Mouse (Mus musculus) telencephalon, adult 2 months (tissue): ENCODE measurements around the gene Proser2.
"Not testable (repeated sequence)": the region's sequence is repeated elsewhere in the genome, so short reads cannot be mapped to it uniquely, and the experiment has no call there.

Experiments
- DNase-seq: peaks from one replicate; pipeline ENCODE4 v3.0.0-alpha.2; 2011; ENCODE audit warnings: low read depth, low spot score

Gene Proser2

DNA sequence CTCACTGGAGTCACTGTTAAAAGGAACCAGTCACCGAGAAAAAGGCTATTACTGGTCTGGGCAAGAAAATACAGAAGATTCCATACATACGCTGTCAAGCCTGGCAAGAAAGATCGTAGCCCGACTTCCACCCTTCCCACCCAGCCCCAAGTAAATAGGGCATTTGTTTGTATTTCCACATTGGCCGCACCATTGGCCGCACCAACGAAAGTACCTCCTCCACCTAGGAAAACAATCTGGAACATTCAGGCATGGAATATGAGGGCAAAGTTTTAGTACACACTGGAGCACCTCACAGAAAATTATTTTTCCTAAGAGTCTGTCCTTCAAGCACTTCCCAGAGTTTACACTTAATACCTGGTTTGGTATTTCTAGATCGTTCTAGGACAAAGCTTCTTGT lies 1.1 kb downstream of the Proser2 start:
- DNase-seq = no peak

DNA sequence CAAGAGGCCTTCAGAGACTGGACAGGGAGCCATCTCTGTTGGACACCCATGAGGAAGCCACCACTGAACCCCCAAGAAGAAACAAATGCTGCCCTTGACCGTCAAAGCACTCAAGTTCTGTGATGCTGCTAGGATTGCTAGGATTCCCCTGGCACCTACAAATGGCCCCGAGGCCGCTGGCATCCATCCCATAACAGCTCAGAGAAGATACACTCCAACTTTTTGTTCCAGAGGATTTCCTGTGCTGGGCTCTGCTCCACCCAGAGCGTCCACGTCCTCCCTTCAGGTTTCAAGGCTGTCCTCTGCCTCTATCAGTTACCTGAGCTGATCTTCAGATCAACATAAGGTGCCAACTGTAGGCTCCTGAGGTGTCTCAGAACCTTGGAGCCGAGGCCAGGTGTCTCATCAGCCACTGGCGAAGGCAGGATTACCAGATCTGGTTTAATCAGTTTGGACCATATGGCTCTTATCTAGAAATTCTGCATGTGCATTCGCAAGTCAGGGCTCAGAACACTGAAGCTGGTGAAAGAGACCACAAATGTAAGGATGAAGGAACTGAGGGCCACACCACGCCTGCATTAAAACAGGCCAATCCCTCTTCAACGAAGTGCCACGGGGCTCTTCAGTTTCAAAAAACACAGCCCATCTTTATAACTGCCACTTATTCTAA lies 1.7 kb downstream of the Proser2 start:
- DNase-seq = no peak

DNA sequence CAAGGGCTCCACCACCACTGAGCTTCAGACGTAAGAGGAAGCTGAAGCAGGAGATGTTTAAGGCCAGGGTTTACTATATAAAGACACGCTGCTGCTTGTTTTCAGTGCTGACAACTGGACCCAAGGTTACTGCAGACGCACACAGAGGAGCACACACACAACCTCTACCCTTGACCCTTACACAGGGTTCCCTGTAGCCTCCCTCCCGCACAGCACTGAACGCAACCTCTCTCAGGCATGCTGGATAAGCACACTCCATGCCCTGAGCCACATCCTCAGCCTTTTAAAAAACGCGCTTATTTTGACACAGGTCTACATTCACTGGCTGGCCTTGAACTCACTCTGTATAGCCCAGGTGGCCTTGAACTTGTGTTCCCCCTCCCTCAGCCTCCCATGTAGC lies 7.0 kb downstream of the Proser2 start:
- no peak for DNase-seq

DNA sequence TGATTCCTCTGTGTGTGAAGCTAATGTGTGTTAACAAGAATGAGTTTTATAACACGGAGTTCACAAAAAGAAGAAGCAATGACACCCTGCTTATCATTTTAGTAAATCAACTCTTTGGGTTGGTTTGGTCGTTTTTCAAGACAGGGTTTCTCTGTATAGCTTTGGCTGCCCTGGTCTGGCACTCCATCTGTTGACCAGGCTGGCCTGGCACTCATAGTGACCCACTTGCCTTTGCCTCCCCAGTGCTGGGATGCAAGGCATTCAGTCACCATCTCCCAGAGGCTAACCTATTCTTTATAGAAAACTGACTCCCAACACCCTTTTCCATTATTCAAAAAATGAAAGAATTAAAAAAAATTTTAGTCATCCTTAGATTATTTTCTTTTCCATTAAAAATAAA lies 8.9 kb downstream of the Proser2 start:
- DNase-seq = no peak

DNA sequence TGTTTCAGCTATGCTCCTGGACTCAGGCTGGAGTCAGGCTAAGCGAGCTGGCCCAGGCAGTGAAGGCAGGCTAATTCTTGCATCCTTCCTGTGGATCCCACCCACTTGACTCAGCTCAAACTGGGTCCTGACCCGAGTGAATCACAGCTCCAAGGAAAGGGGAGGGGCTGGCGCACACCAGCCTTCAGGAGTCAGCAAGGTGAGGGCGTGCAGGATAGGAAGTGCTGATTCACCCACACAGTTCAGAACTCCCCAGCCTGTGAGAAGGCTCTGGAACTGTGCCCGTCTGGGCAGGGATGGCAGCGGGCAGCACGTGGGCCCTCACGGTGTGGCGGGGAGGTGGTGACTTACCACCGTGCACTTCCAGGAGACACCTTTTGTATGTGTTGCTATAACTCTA lies 11.8 kb downstream of the Proser2 start:
- no peak for DNase-seq

DNA sequence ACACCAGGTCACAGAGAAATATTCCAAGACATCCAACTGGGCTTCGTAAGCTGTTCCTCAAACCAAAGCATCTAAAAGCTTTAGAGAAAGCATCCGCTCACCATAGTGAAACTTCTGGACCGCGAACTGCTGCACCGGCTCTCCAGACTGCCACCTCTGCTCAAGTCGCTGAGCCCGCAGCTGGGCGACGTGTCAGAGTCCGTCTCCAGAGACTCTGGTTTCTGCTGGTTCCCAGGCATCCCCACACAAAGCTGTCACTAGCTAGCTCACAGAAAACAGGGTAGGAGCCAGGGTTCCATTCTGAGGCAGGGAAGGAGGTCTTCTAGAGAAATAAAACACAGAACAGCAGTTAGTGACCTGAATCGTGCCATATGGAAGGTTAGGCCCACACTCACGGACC lies 16.2 kb downstream of the Proser2 start:
- no peak for DNase-seq

DNA sequence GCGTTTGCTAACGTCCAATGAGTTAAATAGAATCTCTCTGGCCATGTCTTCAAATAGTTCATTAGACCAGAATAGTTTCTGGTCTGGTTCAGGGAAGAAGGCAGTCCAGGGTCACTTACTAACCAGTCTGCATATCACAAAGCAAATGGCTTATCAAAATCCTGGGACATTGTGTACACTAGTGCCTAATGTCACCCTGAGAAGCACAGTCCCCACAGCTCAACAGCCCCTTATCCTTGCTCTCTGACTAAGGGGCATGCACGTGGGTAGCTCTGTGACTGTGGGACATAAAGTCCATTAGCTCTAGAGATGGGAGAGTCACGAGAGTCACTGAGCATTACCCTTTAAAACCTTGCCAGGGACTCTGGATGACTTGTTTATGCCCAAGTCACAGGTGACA lies 17.4 kb downstream of the Proser2 start:
- no peak for DNase-seq

DNA sequence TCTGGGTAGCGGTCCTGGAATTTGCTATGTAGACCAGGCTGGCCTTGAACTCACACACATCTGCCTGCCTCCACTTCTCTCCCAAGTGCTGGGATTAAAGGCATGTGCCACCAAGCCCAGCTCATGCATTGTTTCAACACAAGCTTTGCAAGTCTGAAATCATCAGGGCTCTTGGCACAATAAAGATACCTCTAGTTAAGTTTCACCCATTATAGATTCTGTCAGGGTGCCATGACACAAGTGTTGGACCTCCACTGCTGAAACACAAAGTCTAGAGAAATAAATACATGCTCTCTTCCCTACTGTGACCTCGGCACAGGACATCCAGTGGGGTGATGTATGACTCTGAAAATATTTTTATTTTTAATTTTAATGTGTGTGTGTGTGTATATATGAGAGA lies 24.6 kb downstream of the Proser2 start:
- DNase-seq = no peak

DNA sequence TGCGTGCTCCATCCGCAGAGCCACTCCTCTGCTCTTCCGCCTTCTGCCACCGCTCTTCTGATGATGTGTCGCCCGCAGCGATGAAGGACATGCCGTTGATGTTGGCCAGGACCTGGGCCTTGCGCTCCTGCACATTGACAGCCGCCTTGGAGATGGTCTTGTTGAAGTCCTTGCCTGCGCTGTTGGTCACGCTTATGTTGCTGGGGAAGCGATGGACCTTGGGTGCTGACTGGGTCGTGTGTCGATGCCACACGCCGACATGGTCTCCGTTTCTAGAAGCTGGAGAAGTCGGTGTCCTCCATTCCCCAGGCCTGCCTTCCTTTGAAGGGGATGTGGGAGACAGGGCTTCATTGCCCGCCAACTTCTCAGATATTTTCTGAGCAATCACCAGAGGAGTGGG lies 29.3 kb downstream of the Proser2 start:
- no peak for DNase-seq

DNA sequence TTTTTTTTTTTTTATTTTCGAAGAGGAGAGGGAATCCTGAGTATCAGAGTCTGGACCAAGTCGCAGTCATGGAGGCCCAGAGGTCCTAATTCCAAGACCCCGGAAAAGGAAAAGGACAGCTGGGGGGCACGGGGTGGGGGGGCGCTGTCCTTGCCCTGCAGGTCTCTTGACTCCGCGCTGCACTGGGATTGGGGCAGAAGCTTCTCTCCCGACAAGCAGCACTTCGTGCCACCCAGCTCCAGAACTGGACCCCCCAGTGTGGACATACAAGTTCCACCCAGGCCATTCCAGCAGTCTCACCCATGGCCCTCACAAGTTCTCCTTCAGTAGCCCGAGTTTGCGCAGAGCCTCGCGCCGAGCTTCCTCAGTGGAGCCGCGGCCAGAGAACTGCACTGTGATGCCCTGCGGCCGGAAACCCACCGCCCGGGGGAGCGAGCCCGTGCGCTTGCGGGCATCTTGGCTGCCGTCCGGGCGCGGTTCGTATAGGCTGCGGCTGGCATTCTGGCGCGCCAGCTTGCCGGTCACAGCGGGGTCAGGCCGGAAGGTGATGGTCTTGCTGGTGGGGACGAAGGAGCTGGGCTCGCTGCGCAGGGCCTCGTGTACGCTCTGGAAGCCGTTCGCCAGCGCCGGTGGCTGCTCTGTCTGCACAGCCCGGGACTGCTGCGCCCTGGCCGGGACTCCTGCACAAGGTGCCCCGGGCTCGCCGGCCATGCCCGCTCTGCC lies 29.8 kb downstream of the Proser2 start:
- DNase-seq = no peak

DNA sequence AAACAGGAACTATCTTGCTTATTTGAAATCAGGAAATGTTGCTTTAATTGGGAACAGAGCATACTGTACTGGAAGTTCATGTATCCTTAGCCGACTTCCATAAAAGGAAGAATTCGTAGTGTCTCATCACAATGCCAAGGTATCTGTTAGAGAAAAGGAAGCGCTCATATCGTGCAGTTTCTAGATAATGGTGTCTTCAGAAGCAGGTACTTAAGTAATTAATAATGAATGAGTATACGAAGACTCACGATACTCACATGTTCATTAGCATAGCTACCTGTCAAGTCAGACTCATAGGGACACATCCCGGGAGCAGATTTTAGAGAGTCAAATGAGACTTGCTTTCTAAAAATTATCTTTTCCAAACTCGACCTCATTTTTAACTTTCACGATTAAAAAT lies 30.6 kb downstream of the Proser2 start:
- no peak for DNase-seq

DNA sequence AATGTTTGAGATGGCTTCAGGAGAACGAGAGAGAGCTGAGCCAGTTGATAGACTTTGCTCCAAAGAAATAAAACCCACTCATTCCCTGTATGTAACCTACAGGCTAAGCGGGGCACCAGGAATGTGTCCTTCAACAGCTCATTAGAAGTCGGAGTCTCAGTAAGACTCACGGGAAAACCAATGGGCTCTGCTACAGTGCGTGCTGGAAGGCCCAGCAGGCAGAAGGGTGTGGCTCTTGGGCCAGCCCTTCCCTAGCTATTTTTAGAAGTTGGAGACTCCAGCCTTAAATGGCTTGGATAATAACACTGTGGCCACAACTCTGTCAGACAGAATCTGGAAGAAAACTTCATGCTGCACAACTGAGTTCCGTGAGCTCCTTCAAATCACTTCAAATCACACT lies 31.1 kb downstream of the Proser2 start:
- no peak for DNase-seq

DNA sequence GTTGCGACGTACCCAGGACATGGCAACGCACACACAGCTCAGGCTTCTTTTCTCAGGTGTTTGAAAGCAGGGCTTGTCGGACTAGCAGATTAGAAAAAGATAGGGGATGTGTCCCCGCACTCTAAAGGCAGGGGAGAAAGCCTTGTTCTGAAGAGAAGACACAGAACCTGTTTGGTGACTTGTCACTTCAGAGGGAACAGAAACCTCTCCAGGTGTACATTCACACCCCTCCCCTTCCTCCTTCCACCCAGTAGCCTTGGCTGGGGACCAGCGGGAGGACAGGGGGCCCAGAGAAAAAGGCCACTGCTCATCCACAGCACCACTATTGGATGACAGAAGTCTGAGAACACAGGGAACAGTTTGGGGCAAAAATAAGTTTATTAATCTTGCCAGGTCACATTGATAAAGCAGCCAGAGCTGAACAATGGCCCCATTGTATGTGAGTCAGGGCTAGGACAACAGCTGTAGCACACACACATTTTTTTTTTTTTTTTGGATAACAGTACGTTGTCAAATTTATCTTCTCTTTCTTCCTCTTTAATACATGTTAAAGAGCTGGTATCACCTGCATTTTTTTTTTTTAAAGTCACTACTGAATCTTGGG lies 32.8 kb downstream of the Proser2 start:
- no peak for DNase-seq

DNA sequence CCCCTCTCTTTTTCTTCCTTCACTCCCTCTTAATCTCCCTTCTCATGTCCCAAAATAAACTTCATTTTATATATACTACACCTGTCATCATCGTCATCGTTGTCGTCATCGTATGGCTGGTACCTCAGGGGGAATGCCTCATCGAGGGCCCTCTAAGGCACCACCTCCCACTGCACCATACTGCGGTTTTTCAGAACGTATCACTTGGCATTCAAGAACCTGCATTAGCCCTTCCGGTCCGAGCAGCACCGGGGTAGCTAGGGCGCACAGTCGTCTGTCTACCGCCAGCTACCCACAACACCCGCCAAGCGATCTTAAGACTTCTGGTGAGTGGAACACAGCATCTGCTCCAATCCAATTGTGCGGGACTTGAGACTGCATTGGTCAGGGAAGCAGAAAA lies 40.1 kb downstream of the Proser2 start:
- not testable (repeated sequence) for DNase-seq

DNA sequence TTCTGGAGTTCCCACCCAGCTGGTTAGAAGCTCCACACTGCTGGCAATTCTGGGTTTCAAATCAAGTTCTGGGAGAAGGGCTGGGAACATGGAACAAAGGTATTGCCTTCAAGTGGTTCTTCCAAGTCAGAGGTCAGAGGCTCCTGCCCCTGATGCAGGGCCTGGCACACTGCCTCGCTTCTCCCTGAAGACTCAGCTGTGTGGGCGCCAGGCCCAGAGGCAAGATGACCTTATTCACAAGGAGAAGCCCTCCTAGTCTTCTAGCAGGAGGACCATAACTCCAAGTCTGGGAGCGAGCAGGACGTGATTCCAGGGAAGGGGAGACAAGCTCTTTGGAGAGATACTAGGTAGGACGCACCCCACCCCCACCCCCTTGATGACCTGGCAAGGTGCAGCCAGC lies 42.9 kb downstream of the Proser2 start:
- DNase-seq = no peak

DNA sequence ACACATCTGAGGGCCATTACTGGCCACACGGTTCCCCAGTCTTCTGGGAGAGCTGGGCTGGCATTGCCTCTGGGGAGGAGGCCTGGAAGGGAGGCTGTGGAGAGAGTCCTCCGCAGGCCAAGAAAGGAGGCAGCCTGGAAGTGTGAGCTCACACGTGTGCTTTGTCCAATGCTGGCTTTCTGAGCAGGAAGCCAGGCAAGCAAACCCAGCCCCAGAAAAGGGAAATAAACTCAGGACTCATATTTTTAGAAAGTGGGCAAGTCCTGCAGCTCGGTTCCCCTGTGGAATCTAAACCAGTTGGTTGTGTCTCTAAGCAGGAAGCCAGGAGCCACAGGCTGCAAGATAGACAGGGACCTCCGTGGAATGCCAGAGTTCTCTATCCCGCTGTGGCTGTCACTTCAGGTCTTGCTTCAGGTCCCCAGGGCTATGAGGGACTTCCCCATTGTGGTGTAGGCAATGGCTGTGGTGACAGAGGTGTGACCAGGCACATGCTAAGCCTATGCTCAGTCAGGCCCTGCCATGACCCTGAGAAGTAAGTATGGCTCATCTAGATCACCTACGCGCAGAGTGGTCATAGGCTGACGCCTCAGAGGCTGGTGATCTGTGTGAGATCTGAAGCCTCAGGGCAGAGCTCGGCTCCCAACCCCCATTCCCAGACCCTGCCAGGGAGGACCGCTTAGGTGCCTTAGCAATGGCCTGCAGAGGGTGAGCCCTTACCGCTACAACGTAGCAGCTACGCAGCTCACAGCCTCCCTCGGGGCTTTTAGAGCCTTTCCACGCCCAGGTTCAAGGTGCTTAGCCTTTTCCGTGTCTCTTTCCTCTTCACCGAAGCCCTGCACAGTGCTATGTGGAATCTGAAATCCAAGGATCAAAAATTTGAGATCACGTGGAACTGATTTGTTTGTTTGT lies 44.1 kb downstream of the Proser2 start:
- no peak for DNase-seq

DNA sequence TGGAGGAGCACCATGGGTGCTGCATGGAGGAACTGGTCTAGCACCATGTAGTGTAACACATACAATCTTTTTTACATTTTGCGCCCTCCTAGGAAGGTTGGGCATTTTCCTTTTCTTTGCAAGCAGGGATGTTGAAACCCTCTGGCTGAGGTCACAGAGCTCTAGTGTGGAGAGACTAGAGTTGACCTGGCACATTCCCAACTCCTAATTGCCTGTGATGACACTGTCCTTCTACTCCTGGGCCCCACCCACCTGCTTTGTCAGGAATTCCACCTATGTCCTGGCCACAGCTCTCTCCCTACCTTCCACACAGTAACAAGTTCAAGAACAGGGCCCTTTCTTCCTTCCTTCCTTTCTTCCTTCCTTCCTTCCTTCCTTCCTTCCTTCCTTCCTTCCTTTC lies 46.3 kb downstream of the Proser2 start:
- no peak for DNase-seq

DNA sequence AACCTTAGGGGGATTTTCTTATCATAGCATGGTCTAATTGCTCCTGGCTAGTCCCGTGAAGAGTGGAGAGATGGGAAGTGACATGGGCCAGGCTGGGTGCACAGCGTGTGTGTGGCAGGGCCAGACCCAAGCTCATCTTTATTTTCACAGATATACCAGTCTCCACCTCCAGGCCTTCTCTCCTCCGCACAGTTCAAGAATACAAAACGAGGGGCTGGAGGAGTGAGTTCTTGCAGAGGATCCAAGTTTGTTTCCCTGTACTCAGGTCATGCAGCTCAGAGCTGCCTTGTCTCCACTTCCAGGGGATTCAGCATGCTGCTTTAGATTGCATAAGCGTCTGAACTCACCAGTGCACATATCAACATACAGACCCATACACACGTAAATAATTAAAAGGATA lies 47.4 kb downstream of the Proser2 start:
- DNase-seq = no peak

DNA sequence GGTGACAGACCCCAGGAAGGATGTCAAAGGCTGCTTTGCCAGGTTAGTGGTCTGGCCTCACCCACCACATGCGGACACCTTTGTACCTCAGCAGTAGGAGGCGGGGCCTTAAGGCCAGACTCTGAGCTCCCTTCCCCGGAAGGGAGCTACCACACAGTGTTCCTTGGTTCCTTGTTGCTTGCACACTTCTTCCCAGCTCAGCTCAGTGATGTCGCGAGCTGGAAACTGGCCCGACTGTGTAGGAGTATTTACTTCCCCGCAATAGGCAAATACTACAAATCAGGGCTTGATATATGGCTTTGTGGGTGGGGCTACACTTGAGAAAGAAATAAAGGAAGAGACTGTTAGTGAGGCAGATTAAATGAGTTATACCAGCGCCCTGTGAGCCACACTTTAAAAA lies 48.9 kb downstream of the Proser2 start:
- DNase-seq = no peak

DNA sequence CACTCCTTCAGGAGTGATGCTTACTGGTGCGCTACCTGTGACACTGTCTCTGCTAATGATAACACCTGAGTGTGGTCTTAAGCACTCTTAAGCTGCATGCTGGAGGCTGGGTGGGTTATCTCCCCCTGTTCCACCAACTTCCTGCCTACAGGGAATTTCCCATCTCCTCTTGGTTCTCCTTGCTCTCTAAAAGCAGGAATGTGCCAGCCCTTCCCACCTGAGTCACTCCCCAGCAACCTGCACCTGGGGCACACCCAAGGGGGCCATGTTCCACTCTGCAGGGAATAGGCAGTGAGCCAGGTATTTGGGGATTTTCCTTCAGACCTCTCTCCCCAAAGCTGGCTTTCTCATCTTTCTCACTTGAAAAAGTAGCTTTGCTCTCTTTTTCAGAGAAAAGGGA lies 50.0 kb downstream of the Proser2 start:
- DNase-seq = no peak

DNA sequence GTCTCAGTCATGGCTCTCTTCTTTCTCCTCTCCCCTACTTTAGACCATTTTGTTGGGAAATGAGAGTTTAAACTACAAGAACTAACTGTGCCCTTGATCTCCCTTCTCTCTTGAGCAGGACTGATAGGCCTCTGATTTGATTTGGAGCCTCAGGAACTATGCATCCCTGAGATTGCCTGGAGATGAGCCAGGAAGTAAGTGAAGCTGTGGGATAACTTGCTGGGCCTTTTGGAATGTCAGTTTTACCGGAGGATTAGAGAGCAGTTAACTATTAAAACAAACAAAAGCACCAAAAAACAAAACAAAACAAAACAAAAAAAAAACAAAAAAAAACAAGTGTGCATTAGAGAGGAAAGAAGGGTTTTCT lies 54.5 kb downstream of the Proser2 start:
- DNase-seq = no peak

DNA sequence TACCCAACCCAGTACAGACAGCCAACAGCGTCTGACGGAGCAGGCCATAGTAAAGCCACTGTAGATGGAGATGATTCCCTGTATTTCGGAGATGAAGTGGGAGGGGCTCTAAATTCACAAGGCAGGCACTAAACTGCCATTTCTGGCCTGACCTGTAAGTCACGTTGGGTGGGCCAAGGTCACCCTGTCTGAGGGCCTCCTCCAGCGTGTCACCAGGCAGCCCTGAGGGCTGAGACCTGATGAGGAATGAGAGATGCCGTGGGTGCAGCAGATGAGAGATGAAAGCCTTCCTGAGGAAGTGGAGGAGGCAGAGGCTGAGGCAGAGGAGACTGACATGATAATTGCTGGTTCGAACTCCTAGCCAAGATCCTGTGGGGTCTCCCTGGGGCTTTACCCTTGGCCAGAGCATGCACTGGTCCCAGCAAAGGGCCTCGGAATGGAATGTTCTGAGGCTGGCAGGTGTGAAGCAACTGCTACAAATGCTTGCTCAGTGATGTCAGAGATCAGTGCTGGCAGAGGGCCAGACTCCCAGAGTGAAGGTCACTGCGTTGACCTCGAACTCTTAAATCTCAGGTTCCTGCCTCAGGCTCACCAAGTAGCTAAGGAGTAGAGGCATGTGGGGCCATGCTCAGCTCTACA lies 55.0 kb downstream of the Proser2 start:
- DNase-seq = no peak
